Mouse (Mus musculus) CH12.LX (cell line): ENCODE results near the gene Map4k4.

Experiments
- CHD2 ChIP-seq: IDR thresholded peaks from 2 replicates; pipeline ENCODE4 v1.6.1; 2011; ENCODE audit warnings: low read length, improper control_type of control experiment
- CTCF ChIP-seq, 2 experiments: IDR thresholded peaks in 1 of 2; conservative IDR thresholded peaks in 1 of 2; 2 replicates each; pipeline ENCODE4 v1.5.1; 2011 to 2012; ENCODE audit warnings: low read depth in 2 of 2, low read length in 2 of 2, improper control_type of control experiment in 1 of 2, inconsistent platforms in 1 of 2, mild to moderate bottlenecking in 1 of 2, moderate library complexity in 1 of 2
- POLR2A ChIP-seq: IDR thresholded peaks from 2 replicates; pipeline ENCODE4 v1.6.1; 2011; ENCODE audit warnings: low read depth, mild to moderate bottlenecking, improper control_type of control experiment, low read length

DNA sequence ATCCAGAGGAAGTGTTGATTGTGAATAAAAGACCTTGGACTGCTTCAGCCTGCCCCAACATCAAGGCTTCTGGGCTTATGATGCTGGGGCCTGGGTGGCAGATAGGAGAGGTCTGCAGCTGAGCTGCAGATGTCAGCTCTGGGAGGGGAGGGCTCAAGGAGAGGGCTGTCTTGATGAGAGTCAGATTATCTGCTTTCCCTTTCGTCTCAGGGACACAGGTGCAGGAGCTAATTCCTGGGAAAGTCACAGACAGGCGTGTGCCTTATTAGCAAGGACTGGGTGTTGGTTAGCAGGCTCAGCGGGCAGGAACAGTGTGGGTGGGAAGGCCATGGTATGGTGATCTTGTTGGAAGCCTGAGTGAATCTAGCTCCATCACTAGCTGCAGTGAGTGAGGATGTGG is 63.1 kb downstream of the Map4k4 start:
- TF ChIP-seq CTCF (conservative IDR thresholded peaks at IDR 0.05 in 1 of 2, IDR thresholded peaks at IDR 0.05 in 1 of 2; ENCODE audit: low read depth in 2 of 2, low read length in 2 of 2) (no peak), POLR2A (no peak), CHD2 (no peak)
